Mouse (Mus musculus) midbrain, embryonic 15.5 days (tissue): ENCODE results near the gene Pdia4. TPM values are rescaled to one million over a fixed set of nuclear protein-coding genes. Genes with fewer than 3 reads are reported as not detected.
"Not testable (repeated sequence)": the region's sequence is repeated elsewhere in the genome, so short reads cannot be mapped to it uniquely, and the experiment has no call there.

ENCODE experiments used
- ATAC-seq: fragments of 200-750 bp; cut with Nextera tagmentation; replicated peaks from 2 replicates; pipeline ENCODE4 v1.8.0; 2017; ENCODE audit warnings: moderate TSS enrichment
- H3K27ac ChIP-seq: fragments of 300-500 bp; sonication (generic); 2 replicates; pipeline ENCODE4 v1.5.1; 2015; ENCODE audit warnings: mild to moderate bottlenecking, inconsistent platforms
- H3K27me3 ChIP-seq: fragments of 300-500 bp; sonication (generic); replicated peaks from 2 replicates; pipeline ENCODE4 v1.6.1; 2015; ENCODE audit warnings: inconsistent platforms
- H3K36me3 ChIP-seq: fragments of 300-500 bp; sonication (generic); replicated peaks from 2 replicates; pipeline ENCODE4 v1.6.1; 2015; ENCODE audit warnings: inconsistent platforms
- H3K4me1 ChIP-seq: fragments of 300-500 bp; sonication (generic); 2 replicates; pipeline ENCODE4 v1.6.1; 2015; ENCODE audit warnings: inconsistent platforms
- H3K4me2 ChIP-seq: fragments of 300-500 bp; sonication (generic); 2 replicates; pipeline ENCODE4 v1.6.1; 2015; ENCODE audit warnings: inconsistent platforms, mild to moderate bottlenecking, moderate library complexity
- H3K4me3 ChIP-seq: fragments of 300-500 bp; sonication (generic); 2 replicates; pipeline ENCODE4 v1.5.1; 2015; ENCODE audit warnings: mild to moderate bottlenecking, inconsistent platforms
- H3K9ac ChIP-seq: fragments of 300-500 bp; sonication (generic); 2 replicates; pipeline ENCODE4 v1.6.1; 2015; ENCODE audit warnings: mild to moderate bottlenecking, inconsistent platforms
- H3K9me3 ChIP-seq: fragments of 300-500 bp; sonication (generic); 2 replicates; pipeline ENCODE4 v1.6.1; 2016; ENCODE audit warnings: inconsistent platforms
- WGBS: fragments of 180-500 bp; shearing (Covaris S2); methylation state at CpG from one replicate; pipeline ENCODE4 v1.1.7; 2015; ENCODE audit warnings: mixed read lengths; 5-methylcytosine and 5-hydroxymethylcytosine counted together
- microRNA counts: library from miRNA; unstranded; fragments of <30 nt; microRNA quantifications from one replicate; lab custom pipeline; 2016
- microRNA-seq: library from miRNA; unstranded; fragments of <30 nt; microRNA quantifications from one replicate; pipeline ENCODE4, GENCODE M21; 2016
- polyA plus RNA-seq: library from polyadenylated mRNA; unstranded; fragments of >200 nt; fragmentation: Nextera tagmentation; extraction: Ambion mirVana; gene quantifications from 2 replicates; pipeline ENCODE4 v1.2.1, GENCODE M21; 2015

Gene Pdia4
- polyA plus RNA-seq, 1 experiment from 2014 or later: 138 TPM

- H3K4me3 ChIP-seq, ATAC-seq, H3K27me3 ChIP-seq, H3K36me3 ChIP-seq, H3K9ac ChIP-seq, H3K4me1 ChIP-seq, H3K9me3 ChIP-seq, H3K27ac ChIP-seq, H3K4me2 ChIP-seq: not testable (repeated sequence)
- 76% methylated on average over 6 of the region's 8 CpGs for WGBS
Observed at GRCm38 (mm10) chr6:47747886-47748285, 65.3 kb downstream of the Pdia4 start.

MicroRNAs within 50 kb of the gene (microRNA counts, 519-probe panel; counts per million panel counts)
- not detected for microRNA mmu-miR-704 (lab: Ali Mortazavi, UCI)

Small RNA genes within 50 kb of the gene (microRNA-seq; reads per million reads assigned to microRNA genes)
- 0.55 reads per million for gene Mir704

Other genes starting within 250 kb of the Pdia4 start
- 69.0 and 78.7 TPM in 2 replicates for gene Ezh2, start 218.1 kb downstream of the Pdia4 start, polyA plus RNA-seq
- 21.1 and 22.8 TPM in 2 replicates for gene Zfp786, start 17.4 kb upstream of the Pdia4 start, polyA plus RNA-seq
- gene Zfp398, start 22.2 kb upstream of the Pdia4 start, polyA plus RNA-seq: 20.9 and 22.5 TPM in 2 replicates
- gene Zfp282, start 63.8 kb upstream of the Pdia4 start, polyA plus RNA-seq: 27.5 and 27.8 TPM in 2 replicates
- gene Zfp212, start 107.0 kb upstream of the Pdia4 start, polyA plus RNA-seq: 19.7 and 20.0 TPM in 2 replicates
- gene Zfp956, start 140.0 kb upstream of the Pdia4 start, polyA plus RNA-seq: 21.4 and 24.7 TPM in 2 replicates
- 13.9 and 15.1 TPM in 2 replicates for gene Zfp777, start 235.5 kb upstream of the Pdia4 start, polyA plus RNA-seq